Mouse (Mus musculus): ENCODE measurements around the gene Boc. TPM values are rescaled to one million over a fixed set of nuclear protein-coding genes. Genes with fewer than 3 reads are reported as not detected.

The Boc gene
- polyA plus RNA-seq, 1 experiment from 2014 or later: 48.2 TPM

DNA sequence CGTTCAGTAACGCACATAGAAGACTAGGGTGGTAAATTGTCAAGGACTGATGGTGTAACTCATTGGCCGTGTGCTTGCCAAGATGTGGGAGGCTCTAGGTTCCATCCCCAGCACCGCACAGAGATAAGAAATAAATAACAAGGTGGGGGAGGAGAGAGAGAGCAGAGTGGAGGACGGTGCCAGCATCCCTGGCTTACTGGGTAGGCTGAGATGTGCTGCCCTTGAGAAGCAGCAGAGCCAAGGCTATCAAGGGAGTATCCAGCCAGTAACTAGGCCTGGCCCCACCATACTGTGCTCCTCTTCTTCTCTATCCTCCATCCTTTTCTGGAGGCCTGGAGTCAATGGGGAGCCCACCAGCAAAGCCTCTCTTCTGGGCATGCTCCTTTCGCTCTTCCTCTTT, 9.3 kb downstream of the Boc start:
- Histone ChIP-seq H3K9ac (ENCODE audit: low read length) (no peak overlapping the region), H3K4me1 (ENCODE audit: control insufficient read depth, insufficient read depth, low read length) (peaks cover 81% of the 10 kb centered on the region), H3K36me3 (ENCODE audit: control insufficient read depth, insufficient read depth, low read length) (no peaks in the 10 kb centered on the region), H3K27me3 (ENCODE audit: control insufficient read depth, insufficient read depth, low read length) (no peaks in the 10 kb centered on the region), H3K4me2 (ENCODE audit: low read depth) (no peak overlapping the region), H3K9me3 (ENCODE audit: control insufficient read depth, low read length) (no peaks in the 10 kb centered on the region), H3K27ac (ENCODE audit: low read depth, low read length) (no peak overlapping the region; the same call in 1 of the 2 replicates), H3K4me3 (ENCODE audit: low read depth, low read length) (no peak overlapping the region)
- DNase-seq (ENCODE audit: low spot score) (no peak), ATAC-seq (ENCODE audit: insufficient read depth, low FRiP score, low TSS enrichment) (no peak)
- WGBS: 83% methylated on average over 6 of the region's 6 CpGs

GRCm38 (mm10) chr16:44547976-44548375, 10.7 kb downstream of the Boc start:
- no peak overlapping the region for H3K4me3 ChIP-seq (ENCODE audit: low read depth, low read length)
- WGBS: 94% methylated on average over 1 of the region's 1 CpGs
- ATAC-seq (ENCODE audit: insufficient read depth, low FRiP score, low TSS enrichment): no peak

DNA sequence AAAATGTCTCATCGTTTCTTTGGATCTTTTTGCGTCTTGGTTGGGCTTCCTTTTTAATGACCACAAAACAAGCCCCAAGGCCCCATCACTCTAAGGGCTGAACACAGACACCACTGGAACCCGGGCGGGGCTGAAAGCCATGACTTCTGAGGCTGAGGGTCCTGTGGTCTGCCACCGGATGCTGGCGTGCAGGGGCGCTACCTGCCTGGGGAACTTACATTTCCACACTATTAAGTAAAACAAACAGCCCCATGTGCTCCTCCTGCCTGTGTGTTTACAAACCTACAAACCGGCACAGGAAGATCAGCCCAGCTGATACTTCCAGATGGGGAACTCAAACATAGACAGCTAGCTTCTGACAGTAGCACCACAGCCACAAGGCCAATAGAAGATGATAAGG, 11.9 kb downstream of the Boc start:
- Histone ChIP-seq H3K9ac (ENCODE audit: low read length) (no peak overlapping the region), H3K9me3 (ENCODE audit: control insufficient read depth, low read length) (no peaks in the 10 kb centered on the region), H3K4me1 (ENCODE audit: control insufficient read depth, insufficient read depth, low read length) (peaks cover 74% of the 10 kb centered on the region), H3K27ac (ENCODE audit: low read depth, low read length) (no peak overlapping the region), H3K36me3 (ENCODE audit: control insufficient read depth, insufficient read depth, low read length) (no peaks in the 10 kb centered on the region), H3K27me3 (ENCODE audit: control insufficient read depth, insufficient read depth, low read length) (no peaks in the 10 kb centered on the region), H3K4me3 (ENCODE audit: low read depth, low read length) (no peak overlapping the region), H3K4me2 (ENCODE audit: low read depth) (no peak overlapping the region)
- ATAC-seq (ENCODE audit: insufficient read depth, low FRiP score, low TSS enrichment): no peak
- 78% methylated on average over 8 of the region's 8 CpGs for WGBS
- no peak for DNase-seq (ENCODE audit: low spot score)

More at GRCm38 (mm10) chr16:44547976-44548375, 10.7 kb downstream of the Boc start:
- H3K4me2 ChIP-seq (ENCODE audit: low read depth): no peak overlapping the region
- H3K36me3 ChIP-seq (ENCODE audit: control insufficient read depth, insufficient read depth, low read length): no peaks in the 10 kb centered on the region
- peaks cover 78% of the 10 kb centered on the region for H3K4me1 ChIP-seq (ENCODE audit: control insufficient read depth, insufficient read depth, low read length)
- no peak overlapping the region for H3K27ac ChIP-seq (ENCODE audit: low read depth, low read length)
- no peak overlapping the region for H3K9ac ChIP-seq (ENCODE audit: low read length)
- H3K27me3 ChIP-seq (ENCODE audit: control insufficient read depth, insufficient read depth, low read length): no peaks in the 10 kb centered on the region
- DNase-seq (ENCODE audit: low spot score): no peak
- no peaks in the 10 kb centered on the region for H3K9me3 ChIP-seq (ENCODE audit: control insufficient read depth, low read length)

- H3K27ac ChIP-seq (ENCODE audit: low read depth, low read length): no peak overlapping the region
- H3K9me3 ChIP-seq (ENCODE audit: control insufficient read depth, low read length): no peaks in the 10 kb centered on the region
- WGBS: 76% methylated on average over 2 of the region's 2 CpGs
- ATAC-seq (ENCODE audit: insufficient read depth, low FRiP score, low TSS enrichment) (no peak), DNase-seq (ENCODE audit: low spot score) (no peak)
- no peaks in the 10 kb centered on the region for H3K36me3 ChIP-seq (ENCODE audit: control insufficient read depth, insufficient read depth, low read length)
- H3K4me3 ChIP-seq (ENCODE audit: low read depth, low read length): no peak overlapping the region
- H3K9ac ChIP-seq (ENCODE audit: low read length): no peak overlapping the region
- H3K4me1 ChIP-seq (ENCODE audit: control insufficient read depth, insufficient read depth, low read length): peaks cover 65% of the 10 kb centered on the region
- H3K27me3 ChIP-seq (ENCODE audit: control insufficient read depth, insufficient read depth, low read length): no peaks in the 10 kb centered on the region
- H3K4me2 ChIP-seq (ENCODE audit: low read depth): no peak overlapping the region
Measured at GRCm38 (mm10) chr16:44545939-44546338, 12.8 kb downstream of the Boc start.

DNA sequence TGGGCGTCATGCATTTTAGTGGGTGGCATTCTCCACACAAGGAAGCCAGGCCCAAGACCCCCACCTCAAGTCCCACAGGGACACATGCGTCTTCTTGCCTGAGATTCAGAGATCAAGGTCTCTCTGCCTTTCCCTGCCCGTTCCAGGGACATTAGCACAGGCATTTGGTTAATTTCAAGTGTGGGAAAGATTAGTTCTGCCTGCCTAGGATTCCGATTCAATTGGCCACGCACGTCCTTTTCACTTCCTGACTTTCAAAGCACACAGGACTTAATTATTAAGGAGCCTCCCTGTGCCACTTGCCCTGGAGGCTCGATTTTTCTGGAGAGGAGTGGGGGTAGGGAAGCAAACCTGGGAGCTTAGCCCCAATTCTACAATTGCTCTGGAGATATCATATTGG, 13.5 kb downstream of the Boc start:
- no peak overlapping the region for H3K4me3 ChIP-seq (ENCODE audit: low read depth, low read length)
- no peaks in the 10 kb centered on the region for H3K9me3 ChIP-seq (ENCODE audit: control insufficient read depth, low read length)
- H3K4me2 ChIP-seq (ENCODE audit: low read depth): no peak overlapping the region; the same call in 1 of the 2 replicates
- H3K9ac ChIP-seq (ENCODE audit: low read length): 0 out of 2 replicates have a peak overlapping the region, but pooled peaks have one; percentile 24
- H3K36me3 ChIP-seq (ENCODE audit: control insufficient read depth, insufficient read depth, low read length): no peaks in the 10 kb centered on the region
- H3K27me3 ChIP-seq (ENCODE audit: control insufficient read depth, insufficient read depth, low read length): no peaks in the 10 kb centered on the region
- 30% methylated on average over 7 of the region's 7 CpGs for WGBS
- H3K27ac ChIP-seq (ENCODE audit: low read depth, low read length): 0 out of 2 replicates have a peak overlapping the region, but pooled peaks have one; percentile 30
- peaks cover 63% of the 10 kb centered on the region for H3K4me1 ChIP-seq (ENCODE audit: control insufficient read depth, insufficient read depth, low read length)
- DNase-seq (ENCODE audit: low spot score): no peak
- peak; percentile 10 for ATAC-seq (ENCODE audit: insufficient read depth, low FRiP score, low TSS enrichment)

DNA sequence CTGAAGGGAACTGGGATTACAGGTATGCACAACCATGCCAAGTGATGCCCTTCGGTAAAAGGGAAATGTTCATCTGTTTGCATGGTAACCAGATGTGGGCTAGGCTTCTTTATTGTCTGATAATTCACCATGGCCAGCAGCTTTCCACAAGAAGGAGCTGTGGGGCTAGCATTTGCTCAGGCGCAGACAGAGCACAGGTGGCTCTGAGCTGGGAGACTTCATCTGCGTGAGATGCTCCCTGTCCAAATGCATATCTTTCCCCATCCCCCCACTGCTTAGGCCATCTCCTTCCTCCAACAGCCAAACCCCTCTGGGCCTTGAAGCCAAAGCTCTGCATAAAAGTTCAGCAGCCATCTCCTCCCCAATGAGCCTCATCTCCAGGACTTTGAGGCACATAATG, 15.6 kb downstream of the Boc start:
- ATAC-seq (ENCODE audit: insufficient read depth, low FRiP score, low TSS enrichment) (no peak), DNase-seq (ENCODE audit: low spot score) (no peak)
- no peaks in the 10 kb centered on the region for H3K36me3 ChIP-seq (ENCODE audit: control insufficient read depth, insufficient read depth, low read length)
- peaks cover 68% of the 10 kb centered on the region for H3K4me1 ChIP-seq (ENCODE audit: control insufficient read depth, insufficient read depth, low read length)
- no peak overlapping the region for H3K4me2 ChIP-seq (ENCODE audit: low read depth)
- 31% methylated on average over 3 of the region's 3 CpGs for WGBS
- H3K9ac ChIP-seq (ENCODE audit: low read length): no peak overlapping the region
- no peak overlapping the region for H3K4me3 ChIP-seq (ENCODE audit: low read depth, low read length)
- no peaks in the 10 kb centered on the region for H3K27me3 ChIP-seq (ENCODE audit: control insufficient read depth, insufficient read depth, low read length)
- no peaks in the 10 kb centered on the region for H3K9me3 ChIP-seq (ENCODE audit: control insufficient read depth, low read length)
- no peak overlapping the region for H3K27ac ChIP-seq (ENCODE audit: low read depth, low read length)

GRCm38 (mm10) chr16:44542029-44542690, 16.5 kb downstream of the Boc start:
- Histone ChIP-seq H3K4me3 (ENCODE audit: low read depth, low read length) (no peak overlapping the region), H3K9ac (ENCODE audit: low read length) (no peak overlapping the region), H3K4me2 (ENCODE audit: low read depth) (no peak overlapping the region), H3K27me3 (ENCODE audit: control insufficient read depth, insufficient read depth, low read length) (no peaks in the 10 kb centered on the region), H3K9me3 (ENCODE audit: control insufficient read depth, low read length) (no peaks in the 10 kb centered on the region), H3K36me3 (ENCODE audit: control insufficient read depth, insufficient read depth, low read length) (no peaks in the 10 kb centered on the region), H3K4me1 (ENCODE audit: control insufficient read depth, insufficient read depth, low read length) (peaks cover 63% of the 10 kb centered on the region), H3K27ac (ENCODE audit: low read depth, low read length) (no peak overlapping the region)
- DNase-seq (ENCODE audit: low spot score): no peak
- 58% methylated on average over 3 of the region's 3 CpGs for WGBS
- ATAC-seq (ENCODE audit: insufficient read depth, low FRiP score, low TSS enrichment): no peak

- Histone ChIP-seq H3K4me3 (ENCODE audit: low read depth, low read length) (no peak overlapping the region), H3K4me2 (ENCODE audit: low read depth) (no peak overlapping the region), H3K27me3 (ENCODE audit: control insufficient read depth, insufficient read depth, low read length) (no peaks in the 10 kb centered on the region), H3K36me3 (ENCODE audit: control insufficient read depth, insufficient read depth, low read length) (no peaks in the 10 kb centered on the region; the same call in 1 of the 2 replicates), H3K9ac (ENCODE audit: low read length) (no peak overlapping the region), H3K27ac (ENCODE audit: low read depth, low read length) (no peak overlapping the region), H3K4me1 (ENCODE audit: control insufficient read depth, insufficient read depth, low read length) (peaks cover 58% of the 10 kb centered on the region), H3K9me3 (ENCODE audit: control insufficient read depth, low read length) (no peaks in the 10 kb centered on the region)
- ATAC-seq (ENCODE audit: insufficient read depth, low FRiP score, low TSS enrichment) (no peak), DNase-seq (ENCODE audit: low spot score) (no peak)
- WGBS: 77% methylated on average over 8 of the region's 8 CpGs
Measured at GRCm38 (mm10) chr16:44539611-44540010, 19.1 kb downstream of the Boc start.
